Mouse (Mus musculus) neural tube, embryonic 11.5 days (tissue): ENCODE measurements around the gene Slain2. TPM values are rescaled to one million over a fixed set of nuclear protein-coding genes. Genes with fewer than 3 reads are reported as not detected.

Experiments used
- polyA plus RNA-seq: library from polyadenylated mRNA; unstranded; fragments of >200 nt; fragmentation: Nextera tagmentation; extraction: Ambion mirVana; gene quantifications from 2 replicates; pipeline ENCODE4 v1.2.1, GENCODE M21; 2014

Gene Slain2
- polyA plus RNA-seq, 1 experiment from 2014 or later: 30.6 TPM

Other genes starting within 250 kb of the Slain2 start
- gene Txk, start 161.5 kb upstream of the Slain2 start, polyA plus RNA-seq: not detected in 2 replicates
- 6.8 and 7.8 TPM in 2 replicates for gene Tec, start 45.8 kb upstream of the Slain2 start, polyA plus RNA-seq
- not detected in 2 replicates for gene Gm10135, start 60.4 kb downstream of the Slain2 start, polyA plus RNA-seq
- gene Slc10a4, start 92.6 kb downstream of the Slain2 start, polyA plus RNA-seq: 33.3 and 39.0 TPM in 2 replicates